Comparison of ENCODE assay signal across 14 mouse cellular contexts in genomic region chr10:121401005-121401404, GRCm38 (mm10). TPM values are rescaled to one million over a fixed set of nuclear protein-coding genes. Genes with fewer than 3 reads are reported as not detected.
"Had no signal": no experiment of that assay in that cellular context is flagged by ENCODE, and none has a peak within 500 bp of the region (broad histone marks: within the 10 kb centered on the region; RNA-seq: fewer than 3 reads in every experiment).

No protein-coding gene starts in this region.

- H3K27me3 ChIP-seq: limb, embryonic 12.5 days; midbrain, embryonic 12.5 days; neural tube, embryonic 15.5 days had no signal

- H3K9ac ChIP-seq: limb, embryonic 12.5 days; midbrain, embryonic 12.5 days; neural tube, embryonic 15.5 days had no signal

- H3K4me3 ChIP-seq: limb, embryonic 12.5 days; midbrain, embryonic 12.5 days; myocyte; neural tube, embryonic 15.5 days had no signal

- H3K4me2 ChIP-seq: limb, embryonic 12.5 days; midbrain, embryonic 12.5 days; neural tube, embryonic 15.5 days had no signal

- H3K27ac ChIP-seq: kidney, postnatal 0 days; midbrain, embryonic 12.5 days; neural tube, embryonic 15.5 days had no signal

- DNase-seq: kidney, adult 11 months; kidney, adult 9 months; layer of hippocampus, adult 9-11 months; layer of hippocampus, postnatal 36 days; lung, adult 18-20 months; lung, postnatal 4 days; right cerebral cortex, adult 18-20 months; right cerebral cortex, postnatal 25 days; thymus, postnatal 36 days had no signal

- H3K9me3 ChIP-seq: limb, embryonic 12.5 days; midbrain, embryonic 12.5 days; neural tube, embryonic 15.5 days had no signal

- H3K4me1 ChIP-seq: midbrain, embryonic 12.5 days; neural tube, embryonic 15.5 days had no signal

RNA-seq across cellular contexts. Expression of gene Tbc1d30, which starts 49.9 kb away (rescaled TPM):
- polyA plus RNA-seq: myocyte had no signal
